Comparison of ENCODE assay signal across 25 mouse cellular contexts in the genomic region with DNA sequence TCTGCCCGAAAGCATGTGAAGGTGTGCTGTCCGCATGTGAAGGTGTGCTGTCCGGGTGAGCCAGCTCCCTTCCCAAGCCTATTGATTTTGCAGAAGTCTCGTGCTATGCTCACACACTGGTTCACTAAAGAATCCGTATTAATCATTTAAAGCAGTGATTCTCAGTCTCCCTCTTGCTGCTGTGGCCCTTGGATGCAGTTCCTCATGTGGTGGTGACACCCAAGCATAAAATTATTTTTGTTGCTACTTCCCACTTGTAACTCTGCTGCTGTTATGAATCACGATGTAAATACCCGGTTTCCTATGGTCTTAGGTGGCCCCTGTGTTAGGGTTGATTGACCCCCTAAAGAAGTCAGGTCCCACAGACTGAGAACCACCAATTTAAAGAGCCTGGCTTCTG.
"Had no signal": no experiment of that assay in that cellular context is flagged by ENCODE, and none has a peak within 500 bp of the region (broad histone marks: within the 10 kb centered on the region; RNA-seq: fewer than 3 reads in every experiment).

No protein-coding gene starts in this region.

- DNase-seq: gastrocnemius, postnatal 14 days; gastrocnemius, postnatal 36 days; heart, adult 18-20 months; heart, postnatal 10 days; heart, postnatal 4 days; kidney, adult 11 months; kidney, adult 2 months; kidney, adult 9 months; kidney, postnatal 14 days; kidney, postnatal 36 days; layer of hippocampus, adult 9-11 months; layer of hippocampus, postnatal 36 days; left cerebral cortex, postnatal 4 days had no signal

- H3K27me3 ChIP-seq: heart, embryonic 12.5 days; hindbrain, embryonic 12.5 days; kidney, embryonic 15.5 days; limb, embryonic 13.5 days; limb, embryonic 15.5 days; liver, embryonic 12.5 days had no signal

- H3K4me3 ChIP-seq: heart, embryonic 10.5 days; heart, embryonic 12.5 days; hindbrain, embryonic 10.5 days; hindbrain, embryonic 12.5 days; kidney, embryonic 15.5 days; limb, embryonic 13.5 days; limb, embryonic 15.5 days; liver, embryonic 12.5 days had no signal

- H3K9ac ChIP-seq: heart, embryonic 12.5 days; hindbrain, embryonic 12.5 days; hindbrain, embryonic 14.5 days; kidney, embryonic 15.5 days; limb, embryonic 13.5 days; limb, embryonic 15.5 days; liver, embryonic 12.5 days had no signal

- H3K36me3 ChIP-seq: heart, embryonic 10.5 days; heart, embryonic 12.5 days; hindbrain, embryonic 10.5 days; hindbrain, embryonic 12.5 days; kidney, embryonic 15.5 days; limb, embryonic 13.5 days; limb, embryonic 15.5 days; liver, embryonic 12.5 days had no signal

- H3K27ac ChIP-seq: heart, embryonic 10.5 days; hindbrain, embryonic 10.5 days; hindbrain, embryonic 12.5 days; hindbrain, embryonic 14.5 days; kidney, embryonic 15.5 days; kidney, postnatal 0 days; limb, embryonic 13.5 days; limb, embryonic 15.5 days; liver, embryonic 12.5 days had no signal

- H3K9me3 ChIP-seq: heart, embryonic 10.5 days; heart, embryonic 12.5 days; hindbrain, embryonic 10.5 days; kidney, embryonic 15.5 days; limb, embryonic 13.5 days; limb, embryonic 15.5 days; liver, embryonic 12.5 days had no signal

- H3K4me2 ChIP-seq: heart, embryonic 12.5 days; hindbrain, embryonic 12.5 days; hindbrain, embryonic 14.5 days; kidney, embryonic 15.5 days; limb, embryonic 13.5 days; limb, embryonic 15.5 days; liver, embryonic 12.5 days had no signal

- ATAC-seq: hindbrain, embryonic 16.5 days; intestine, embryonic 16.5 days; liver, embryonic 12.5 days had no signal

- H3K4me1 ChIP-seq: heart, embryonic 10.5 days; heart, embryonic 12.5 days; hindbrain, embryonic 10.5 days; hindbrain, embryonic 12.5 days; kidney, embryonic 15.5 days; limb, embryonic 13.5 days; limb, embryonic 15.5 days; liver, embryonic 12.5 days had no signal
